Comparison of ENCODE assay signal across 19 mouse cellular contexts in the genomic region with DNA sequence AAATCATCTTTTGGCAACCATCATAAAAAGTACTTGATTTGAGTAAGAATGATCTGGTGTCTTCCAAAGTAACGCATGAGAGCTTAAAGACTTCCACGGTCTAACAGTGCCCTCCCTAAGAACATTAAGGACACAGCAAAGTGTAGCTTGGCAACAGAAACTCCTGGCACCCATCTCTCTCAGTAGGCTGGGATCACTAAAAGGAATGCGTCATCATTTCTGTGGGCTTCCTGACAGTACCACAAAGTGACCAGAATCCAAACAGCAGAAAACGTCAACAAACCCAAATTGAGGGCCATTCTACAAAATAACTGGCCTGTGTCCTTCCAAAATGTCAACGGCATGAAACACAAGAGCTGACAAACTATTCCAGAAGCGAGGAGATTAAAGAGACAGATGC. TPM values are rescaled to one million over a fixed set of nuclear protein-coding genes. Genes with fewer than 3 reads are reported as not detected.
DNase-seq lines count a peak whose midpoint lies in the region; ATAC-seq and TF ChIP-seq lines count a peak whose summit lies in the region.
"Had no signal": no experiment of that assay in that cellular context is flagged by ENCODE, and none has a peak within 500 bp of the region (broad histone marks: within the 10 kb centered on the region; RNA-seq: fewer than 3 reads in every experiment).

No protein-coding gene starts in this region.

- TF ChIP-seq POLR2A in liver, adult 2 months (IDR thresholded peaks at IDR 0.05; ENCODE audit: extremely low read depth, insufficient read depth, low read length): no peak

- no peak overlapping the region for H3K9ac ChIP-seq in liver, adult 2 months (ENCODE audit: low read depth, low read length)
- H3K9ac ChIP-seq in liver, embryonic 12.5 days: no peak overlapping the region
- H3K9ac ChIP-seq: liver, embryonic 15.5 days had no signal

- TF ChIP-seq CTCF in liver, adult 2 months (IDR thresholded peaks at IDR 0.05; ENCODE audit: low read depth, low read length): no peak
- TF ChIP-seq CTCF in Patski (IDR thresholded peaks at IDR 0.05): no peak

- H3K9me3 ChIP-seq in liver, embryonic 12.5 days (replicated peaks): no peaks in the 10 kb centered on the region
- H3K9me3 ChIP-seq: forebrain, embryonic 10.5 days; liver, embryonic 15.5 days had no signal

- in situ Hi-C loops in Patski (cut with MboI; ENCODE audit: low pct_unique_long_range_greater_than_20kb): no loop called here

- POLR2A ChIA-PET in Patski (lab: Charles Lee): no interaction called here

- CTCF ChIA-PET in Patski (lab: Charles Lee): interaction anchor here (1.0 to 2.3 kb wide), 4 partner anchors 9 to 27 kb away, joined by 3 to 14 read pairs (median 4); no protein-coding TSS in a partner anchor

- no peak overlapping the region for H3K4me3 ChIP-seq in liver, adult 2 months (ENCODE audit: insufficient read depth, low read depth, low read length)
- no peak overlapping the region for H3K4me3 ChIP-seq in liver, embryonic 12.5 days
- H3K4me3 ChIP-seq: forebrain, embryonic 10.5 days; liver, embryonic 15.5 days had no signal

- H3K36me3 ChIP-seq in liver, adult 2 months (ENCODE audit: control insufficient read depth, insufficient read depth, low read length): no peaks in the 10 kb centered on the region
- H3K36me3 ChIP-seq in liver, embryonic 12.5 days: no peaks in the 10 kb centered on the region
- H3K36me3 ChIP-seq: liver, embryonic 15.5 days had no signal

- no peaks in the 10 kb centered on the region for H3K27me3 ChIP-seq in liver, adult 2 months (ENCODE audit: control insufficient read depth, insufficient read depth, low read length)
- no peaks in the 10 kb centered on the region for H3K27me3 ChIP-seq in liver, embryonic 12.5 days (replicated peaks)
- no peaks in the 10 kb centered on the region for H3K27me3 ChIP-seq in Patski
- H3K27me3 ChIP-seq: liver, embryonic 15.5 days had no signal

- 43% methylated on average over 6 of the region's 6 CpGs for WGBS in liver, adult 2 months
- 62% methylated on average over 6 of the region's 6 CpGs for WGBS in liver, embryonic 12.5 days (ENCODE audit: insufficient replicate concordance)

- H3K4me1 ChIP-seq in liver, adult 2 months (ENCODE audit: control insufficient read depth, insufficient read depth, low read length): peaks cover 19% of the 10 kb centered on the region
- peaks cover 8% of the 10 kb centered on the region; the same call in 1 of the 2 replicates for H3K4me1 ChIP-seq in liver, embryonic 12.5 days

- H3K27ac ChIP-seq in liver, adult 2 months (replicated peaks; ENCODE audit: insufficient read depth, low read depth, low read length): no peak overlapping the region
- no peak overlapping the region for H3K27ac ChIP-seq in liver, embryonic 12.5 days
- H3K27ac ChIP-seq: forebrain, embryonic 10.5 days; liver, embryonic 15.5 days had no signal

- no peak overlapping the region for H3K4me2 ChIP-seq in liver, embryonic 12.5 days
- H3K4me2 ChIP-seq: liver, embryonic 15.5 days had no signal

- ATAC-seq in liver, embryonic 12.5 days: no peak
- ATAC-seq in Patski: peak; percentile 78

- peak; percentile 32 to 39 for DNase-seq in heart, adult 9 months (ENCODE audit: low spot score in 2 of 2)
- no peak for DNase-seq in heart, postnatal 4 days
- DNase-seq in liver, adult 2 months (ENCODE audit: extremely low read depth, low read depth, low spot score): peak; percentile 71
- DNase-seq in Patski (ENCODE audit: low read depth, low spot score): peak; percentile 75
- peak; percentile 75 for DNase-seq in fibroblast of lung, adult 2 months (ENCODE audit: low read depth)
- no peak for DNase-seq in spleen, adult 18-20 months
- DNase-seq: cerebellum, adult 9-11 months; gastrocnemius, postnatal 10 days; layer of hippocampus, adult 9-11 months; right cerebral cortex, postnatal 4 days; thymus, postnatal 36 days had no signal

- peaks cover 37% of the 10 kb centered on the region for H3K79me2 ChIP-seq in liver, adult 2 months (ENCODE audit: control insufficient read depth, insufficient read depth, low read length)

RNA-seq across cellular contexts. Expression of a gene that starts 25.5 kb away (rescaled TPM):
- 10 to 100 TPM; 17.1 to 17.2 TPM for total RNA-seq in heart, postnatal 4 days (2021)
- 9.8 and 15.2 TPM in 2 replicates for total RNA-seq in liver, adult 2 months (2014; rRNA removed)
- 10.0 and 12.7 TPM in 2 replicates for polyA plus RNA-seq in liver, adult 2 months (2012; rRNA removed)
- polyA plus RNA-seq in liver, embryonic 12.5 days (2016; fragmentation: Nextera tagmentation; extraction: Ambion mirVana): 0.67 and 0.68 TPM in 2 replicates
- 39.8 TPM for polyA plus RNA-seq in Patski (2021)

RNA-seq across cellular contexts. Expression of a gene that starts 30.9 kb away (rescaled TPM):
- total RNA-seq in heart, postnatal 4 days (2021): 10 to 100 TPM; 50.6 to 50.7 TPM
- total RNA-seq in liver, adult 2 months (2014; rRNA removed): 6.3 and 8.1 TPM in 2 replicates
- polyA plus RNA-seq in liver, adult 2 months (2012; rRNA removed): 12.1 and 24.6 TPM in 2 replicates
- 34.5 and 34.8 TPM in 2 replicates for polyA plus RNA-seq in liver, embryonic 12.5 days (2016; fragmentation: Nextera tagmentation; extraction: Ambion mirVana)
- polyA plus RNA-seq in Patski (2021): 120 TPM

RNA-seq across cellular contexts. Expression of a gene that starts 48.0 kb away (rescaled TPM):
- total RNA-seq in heart, postnatal 4 days (2021): not detected
- total RNA-seq in liver, adult 2 months (2014; rRNA removed): not detected in 2 replicates
- polyA plus RNA-seq in liver, adult 2 months (2012; rRNA removed): not detected in 2 replicates
- polyA plus RNA-seq in liver, embryonic 12.5 days (2016; fragmentation: Nextera tagmentation; extraction: Ambion mirVana): not detected in 2 replicates
- polyA plus RNA-seq in Patski (2021): not detected
- total RNA-seq: gastrocnemius, postnatal 10 days; left cerebral cortex, postnatal 25 days; megakaryocyte-erythroid progenitor cell, adult 5-6 weeks had no signal
- polyA plus RNA-seq: forebrain, embryonic 10.5 days; heart, postnatal 0 days; intestine, embryonic 14.5 days; liver, embryonic 15.5 days; stomach, embryonic 16.5 days had no signal

RNA-seq across cellular contexts. Expression of a gene that starts 48.7 kb away (rescaled TPM):
- not detected for total RNA-seq in heart, postnatal 4 days (2021)
- total RNA-seq in liver, adult 2 months (2014; rRNA removed): not detected in 2 replicates
- polyA plus RNA-seq in liver, adult 2 months (2012; rRNA removed): not detected in 2 replicates
- polyA plus RNA-seq in liver, embryonic 12.5 days (2016; fragmentation: Nextera tagmentation; extraction: Ambion mirVana): not detected in 2 replicates
- polyA plus RNA-seq in Patski (2021): not detected
- total RNA-seq: gastrocnemius, postnatal 10 days; left cerebral cortex, postnatal 25 days; megakaryocyte-erythroid progenitor cell, adult 5-6 weeks had no signal
- polyA plus RNA-seq: forebrain, embryonic 10.5 days; heart, postnatal 0 days; intestine, embryonic 14.5 days; liver, embryonic 15.5 days; stomach, embryonic 16.5 days had no signal

Comparison
In these comparisons a context has a peak if more than half of its experiments do, and no peak if none do; other contexts are left out.
1. DNase-seq: peak in heart, adult 9 months (2 of 2), liver, adult 2 months (single experiment), Patski (single experiment) and fibroblast of lung, adult 2 months (single experiment); none in heart, postnatal 4 days (single experiment) and spleen, adult 18-20 months (0 of 2).